Mouse (Mus musculus) testis, adult 10 weeks (tissue): ENCODE results near the gene Slc16a13. TPM values are rescaled to one million over a fixed set of nuclear protein-coding genes. Genes with fewer than 3 reads are reported as not detected.

Experiments used
- polyA plus RNA-seq: library from polyadenylated mRNA; stranded (reverse); fragments of 350-450 nt; fragmentation: Illumina TruSeq; extraction: RNeasy Lipid Tissue Mini Kit (QIAGEN cat#74804); gene quantifications from one replicate; pipeline ENCODE4 v1.2.3, GENCODE M21; 2014; ENCODE audit warnings: low read depth, low replicate concordance

Slc16a13 gene
- polyA plus RNA-seq, result 0.62 TPM

DNA sequence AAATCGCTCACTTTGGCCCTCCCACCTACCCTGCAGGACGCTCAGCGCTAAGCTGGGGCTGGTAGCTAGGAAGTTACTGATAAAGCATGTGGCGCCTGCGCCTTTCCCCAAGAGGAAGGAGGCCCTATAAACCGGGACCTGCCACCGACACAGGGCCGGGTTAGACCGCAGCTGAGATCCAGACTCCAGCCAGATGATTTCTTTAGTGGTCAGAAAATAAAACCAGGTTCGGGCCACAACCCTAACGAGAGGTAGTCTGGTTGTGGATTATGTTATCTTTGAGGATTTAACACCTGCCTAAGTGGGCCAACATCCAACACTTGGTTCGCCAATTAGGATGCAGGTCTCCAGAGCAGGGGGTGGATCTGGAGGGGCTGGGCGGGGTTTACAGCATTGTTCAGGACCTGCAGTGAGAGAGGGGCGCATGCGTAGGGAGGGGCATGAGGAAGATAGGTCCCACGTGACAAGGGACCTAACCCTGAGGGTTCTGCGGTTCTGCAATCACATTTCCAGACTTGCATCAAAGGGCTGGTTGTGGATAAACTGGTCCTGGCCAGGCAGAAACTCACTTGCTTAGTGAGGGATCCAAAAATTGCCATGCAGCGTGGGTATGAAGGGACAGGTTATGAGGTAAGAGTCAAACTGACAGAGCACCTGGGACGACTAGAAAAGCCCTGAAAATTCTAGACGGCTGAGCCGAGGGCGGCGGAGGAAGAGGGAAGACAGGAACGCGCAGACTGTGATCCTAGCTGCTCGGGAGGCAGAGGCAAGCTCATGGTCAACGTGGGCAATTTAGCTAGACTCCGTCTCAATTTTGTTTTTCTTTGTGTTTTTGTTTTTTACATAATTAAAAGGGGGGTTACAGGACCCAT, at the start of gene Slc16a13:
Gene Slc16a13, minus strand, starts transcription at position 334 of the 872 bp plus-strand sequence.

DNA sequence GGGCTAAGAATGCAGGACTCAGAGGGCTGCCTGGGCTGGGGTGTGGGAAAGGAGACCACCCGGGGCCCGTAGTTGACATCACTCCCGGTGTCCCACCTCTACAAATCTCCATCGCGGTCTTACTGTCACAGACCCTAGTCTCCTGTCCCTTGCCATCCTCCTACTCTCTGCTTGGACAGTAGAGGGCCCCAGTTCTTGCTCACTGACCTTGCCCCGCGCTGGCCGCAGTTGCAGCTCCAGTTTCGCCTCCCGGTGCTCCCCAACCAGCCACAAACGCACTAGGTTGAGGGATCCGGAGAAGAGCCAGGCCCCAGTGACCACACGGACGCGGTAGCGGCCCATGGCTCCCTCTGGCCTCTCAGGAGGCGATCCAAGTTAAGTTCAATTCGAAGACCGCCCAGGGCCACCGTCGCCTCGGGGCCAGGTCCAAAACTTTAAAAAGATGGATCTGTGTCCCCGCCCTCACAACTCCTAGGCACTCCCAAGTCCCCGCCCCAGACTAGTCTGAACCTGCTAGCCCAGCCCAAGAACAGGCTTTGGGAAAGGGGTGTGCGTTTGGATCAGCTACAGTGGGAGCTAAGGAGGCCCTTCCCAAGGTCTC, 34.2 kb upstream of the Slc16a13 start, which contains the start of gene Alox12:
Gene Alox12, minus strand, starts transcription at position 423 of the 601 bp plus-strand sequence.

DNA sequence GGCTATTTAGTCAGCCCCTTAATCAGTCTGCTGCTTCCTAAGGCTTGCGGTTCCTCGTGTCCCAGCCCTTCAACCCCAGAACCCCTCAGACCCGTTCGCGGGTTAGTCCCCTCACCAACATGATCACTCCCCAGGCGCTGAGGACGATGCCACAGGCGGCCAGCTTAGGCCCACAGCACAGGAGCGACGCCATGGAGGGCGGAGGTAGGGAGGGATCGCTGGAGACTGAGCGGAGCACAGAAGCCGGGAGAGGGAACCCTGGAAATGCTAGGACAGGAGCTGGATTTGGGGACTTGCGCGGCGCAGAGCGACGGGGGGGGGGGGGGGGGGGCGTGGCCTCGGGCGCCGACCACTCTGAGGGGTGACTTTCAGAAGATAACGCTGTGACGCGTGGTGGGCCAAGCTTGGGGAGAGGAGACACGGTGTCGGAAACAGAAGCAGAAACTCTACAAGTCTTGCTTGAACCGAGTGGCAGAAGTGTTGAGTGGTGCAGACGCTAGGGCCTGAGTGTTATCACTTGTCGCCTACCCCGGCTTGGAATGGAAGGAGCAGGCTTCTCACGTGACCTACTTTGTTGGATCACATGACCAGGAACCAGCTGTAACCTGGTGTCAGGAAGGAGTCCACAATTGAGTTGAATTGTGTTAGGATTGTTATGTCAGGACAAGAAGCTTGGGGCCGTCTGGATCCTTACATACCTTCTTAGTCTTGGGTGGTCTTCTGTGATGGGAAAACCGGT, 18.8 kb upstream of the Slc16a13 start, which contains the start of the genes Gm21988 and Rnasek:
Gene Gm21988, minus strand, starts transcription at position 290 of the 739 bp plus-strand sequence.
Gene Rnasek, minus strand, starts transcription at position 302 of the 739 bp plus-strand sequence.

DNA sequence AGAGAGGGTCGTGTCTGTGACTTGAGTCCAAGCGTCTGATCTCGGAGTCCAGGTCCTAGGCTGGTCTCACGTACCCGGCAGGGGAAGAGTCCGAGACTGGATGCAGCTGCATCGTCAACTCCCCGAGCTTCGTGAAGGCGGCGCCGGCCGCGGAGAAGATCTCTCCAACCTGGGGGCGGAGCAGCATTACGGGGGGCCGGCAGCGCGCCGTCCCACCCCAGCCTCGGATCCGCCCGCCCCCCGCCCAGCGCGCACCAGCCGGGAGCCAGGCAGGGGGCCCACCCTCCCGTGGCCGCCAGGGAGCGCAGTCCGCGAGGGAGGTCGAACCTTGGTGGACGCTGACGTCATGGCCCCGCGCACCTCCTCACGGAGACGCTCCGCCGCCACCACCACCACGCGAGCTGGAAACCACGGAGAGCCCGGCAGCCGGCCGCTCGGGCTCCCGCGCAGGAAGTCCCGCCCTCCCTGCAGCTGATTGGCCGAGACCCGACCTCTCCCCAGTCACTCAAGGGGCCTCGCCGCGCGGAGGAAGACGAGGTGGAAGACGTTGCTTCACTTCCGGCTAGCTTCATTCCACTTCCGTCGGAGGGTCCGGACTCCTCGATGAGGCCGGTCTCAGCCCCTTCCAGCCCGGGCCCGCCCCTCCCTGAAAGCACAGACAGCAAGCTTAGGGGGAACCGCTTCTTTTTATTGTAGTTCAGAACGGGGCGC, 16.7 kb upstream of the Slc16a13 start, which contains the start of gene 0610010K14Rik:
Gene 0610010K14Rik, minus strand, starts transcription at position 458 of the 711 bp plus-strand sequence.

DNA sequence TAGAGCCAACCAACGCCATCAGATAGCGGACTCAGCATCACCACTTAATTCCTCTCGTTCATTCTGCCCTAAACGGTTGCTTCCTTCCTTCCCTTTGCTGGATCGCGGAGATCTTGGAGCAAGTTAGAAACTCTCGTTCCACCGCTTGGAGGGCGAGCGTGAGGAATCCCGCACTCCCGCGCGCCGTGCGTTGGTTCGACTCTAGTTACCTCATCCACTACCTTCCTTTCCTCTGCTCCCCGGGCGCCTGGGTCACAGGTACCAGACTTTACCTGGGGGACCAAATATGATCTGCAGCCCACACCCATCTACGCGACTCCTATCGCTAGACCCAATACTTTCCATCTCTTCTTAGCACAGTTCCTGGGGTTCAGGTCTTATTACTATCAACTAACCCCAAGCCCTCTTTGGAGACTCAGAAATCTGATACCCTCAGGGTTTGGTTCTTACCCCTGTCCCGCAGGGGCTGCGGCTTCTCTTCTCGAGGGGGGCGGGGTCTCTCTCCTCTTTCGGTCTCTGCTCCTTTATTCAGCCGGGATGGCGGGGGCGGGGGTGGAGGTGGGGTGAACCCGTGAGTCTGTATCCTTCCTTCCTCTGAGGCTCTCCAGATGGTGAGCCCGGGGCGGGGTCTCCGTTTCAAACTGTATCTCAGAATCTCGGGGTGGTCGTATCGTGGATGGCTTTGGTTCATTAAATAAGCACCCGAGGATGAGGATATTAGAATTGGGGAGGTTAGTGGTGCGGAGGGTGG, 8.6 kb upstream of the Slc16a13 start, which contains the start of gene Bcl6b:
Gene Bcl6b, minus strand, starts transcription at position 539 of the 751 bp plus-strand sequence.

DNA sequence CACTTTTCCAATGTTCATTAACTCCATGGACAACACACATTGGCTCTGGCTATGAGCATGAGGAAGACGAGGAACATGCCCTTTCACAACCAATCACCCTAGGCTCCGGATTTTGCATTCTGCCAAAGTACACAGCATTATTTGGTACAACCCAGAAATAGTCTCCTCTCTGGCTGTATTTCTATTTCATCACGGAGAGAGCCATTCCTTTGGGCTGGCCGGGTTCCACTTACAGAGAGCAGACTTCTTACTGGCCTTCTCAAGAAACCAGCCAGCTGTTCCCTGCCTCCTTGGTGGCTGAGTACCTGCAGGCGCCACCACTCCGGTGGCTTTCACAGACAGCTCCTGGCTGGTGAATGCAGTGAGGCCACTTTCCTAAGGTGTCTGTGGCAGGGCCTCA, 8.4 kb downstream of the Slc16a13 start, which contains the start of gene Slc16a11:
Gene Slc16a11, plus strand, starts transcription at position 330 of the 400 bp plus-strand sequence.

Other genes with a start within 250 kb of the Slc16a13 start
- 35.9 TPM for gene Ctdnep1, start 239.9 kb downstream of the Slc16a13 start, polyA plus RNA-seq
- gene Elp5, start 238.5 kb downstream of the Slc16a13 start, polyA plus RNA-seq, result 70.4 TPM
- gene Gabarap, start 229.9 kb downstream of the Slc16a13 start, polyA plus RNA-seq, result 586 TPM
- 12.7 TPM for gene Phf23, start 225.3 kb downstream of the Slc16a13 start, polyA plus RNA-seq
- 0.98 TPM for gene Dvl2, start 220.5 kb downstream of the Slc16a13 start, polyA plus RNA-seq
- 3.9 TPM for gene Acadvl, start 205.7 kb downstream of the Slc16a13 start, polyA plus RNA-seq
- 0.46 TPM for gene Dlg4, start 204.1 kb downstream of the Slc16a13 start, polyA plus RNA-seq
- not detected for gene Asgr1, start 167.0 kb downstream of the Slc16a13 start, polyA plus RNA-seq
- gene Asgr2, start 128.4 kb downstream of the Slc16a13 start, polyA plus RNA-seq, result not detected
- gene Mgl2, start 90.7 kb downstream of the Slc16a13 start, polyA plus RNA-seq, result 0.73 TPM
- 1.9 TPM for gene Clec10a, start 64.9 kb downstream of the Slc16a13 start, polyA plus RNA-seq
- not detected for gene Slc16a11, start 8.3 kb downstream of the Slc16a13 start, polyA plus RNA-seq
- 1.7 TPM for gene Bcl6b, start 8.7 kb upstream of the Slc16a13 start, polyA plus RNA-seq
- 2.5 TPM for gene 0610010K14Rik, start 16.9 kb upstream of the Slc16a13 start, polyA plus RNA-seq
- 0.46 TPM for gene Gm21988, start 18.8 kb upstream of the Slc16a13 start, polyA plus RNA-seq
- gene Rnasek, start 18.8 kb upstream of the Slc16a13 start, polyA plus RNA-seq, result 13.8 TPM
- gene Alox12, start 34.3 kb upstream of the Slc16a13 start, polyA plus RNA-seq, result 3.0 TPM
- gene Alox12e, start 101.6 kb upstream of the Slc16a13 start, polyA plus RNA-seq, result not detected
- gene Alox15, start 131.0 kb upstream of the Slc16a13 start, polyA plus RNA-seq, result 0.41 TPM
- 11.9 TPM for gene Pelp1, start 189.0 kb upstream of the Slc16a13 start, polyA plus RNA-seq
- gene Arrb2, start 211.6 kb upstream of the Slc16a13 start, polyA plus RNA-seq, result 0.35 TPM
- 4.8 TPM for gene Med11, start 230.9 kb upstream of the Slc16a13 start, polyA plus RNA-seq
- gene Zmynd15, start 238.4 kb upstream of the Slc16a13 start, polyA plus RNA-seq, result 18.1 TPM
- gene Cxcl16, start 238.9 kb upstream of the Slc16a13 start, polyA plus RNA-seq, result 2.3 TPM